Mouse (Mus musculus) ovary, postnatal 36 days (tissue): ENCODE measurements around the gene Ptar1.
A peak's percentile ranks its signal among the peaks of the same experiment; 100 is the strongest.
"Not testable (repeated sequence)": the region's sequence is repeated elsewhere in the genome, so short reads cannot be mapped to it uniquely, and the experiment has no call there.

ENCODE experiments used
- DNase-seq: peaks from one replicate; pipeline ENCODE4 v3.0.0; 2022; ENCODE audit warnings: low spot score, mixed read lengths

Gene Ptar1

GRCm38 (mm10) chr19:23687296-23688021 is at the start of gene Ptar1:
TSS of gene Ptar1 (plus strand) at chr19:23687429.
- DNase-seq, result peak; percentile 94

- no peak for DNase-seq
These were observed 43.4 kb upstream of the Ptar1 start for GRCm38 (mm10) chr19:23643819-23644218.

- DNase-seq, result no peak
These were observed 41.9 kb upstream of the Ptar1 start for GRCm38 (mm10) chr19:23645347-23645746.

- no peak for DNase-seq
These were observed 39.9 kb upstream of the Ptar1 start for GRCm38 (mm10) chr19:23647308-23647707.

GRCm38 (mm10) chr19:23652644-23653043 is 34.6 kb upstream of the Ptar1 start, which contains the start of gene 1700028P14Rik:
TSS of gene 1700028P14Rik (minus strand) at chr19:23652812.
- peak; percentile 71 for DNase-seq

GRCm38 (mm10) chr19:23653154-23653553 is 34.1 kb upstream of the Ptar1 start:
- DNase-seq, result no peak

GRCm38 (mm10) chr19:23657261-23657932 is 29.8 kb upstream of the Ptar1 start:
- DNase-seq, result no peak

- no peak for DNase-seq
These were observed 28.9 kb upstream of the Ptar1 start for GRCm38 (mm10) chr19:23658350-23658749.

GRCm38 (mm10) chr19:23664083-23664482 is 23.1 kb upstream of the Ptar1 start:
- no peak for DNase-seq

- no peak for DNase-seq
These were observed 19.0 kb upstream of the Ptar1 start for GRCm38 (mm10) chr19:23668142-23668655.

- DNase-seq, result no peak
These were observed 14.2 kb upstream of the Ptar1 start for GRCm38 (mm10) chr19:23673021-23673420.

- not testable (repeated sequence) for DNase-seq
These were observed 11.6 kb upstream of the Ptar1 start for GRCm38 (mm10) chr19:23675656-23676055.

GRCm38 (mm10) chr19:23686962-23687295 is 300 bp upstream of the Ptar1 start:
- no peak for DNase-seq

- DNase-seq, result no peak
These were observed 1.3 kb downstream of the Ptar1 start for GRCm38 (mm10) chr19:23688421-23688946.

- DNase-seq, result no peak
These were observed 7.1 kb downstream of the Ptar1 start for GRCm38 (mm10) chr19:23694344-23694743.

GRCm38 (mm10) chr19:23697861-23698260 is 10.6 kb downstream of the Ptar1 start:
- DNase-seq, result no peak

GRCm38 (mm10) chr19:23698366-23698765 is 11.1 kb downstream of the Ptar1 start:
- DNase-seq, result no peak

GRCm38 (mm10) chr19:23699131-23699530 is 11.9 kb downstream of the Ptar1 start:
- DNase-seq, result no peak

GRCm38 (mm10) chr19:23702896-23703295 is 15.7 kb downstream of the Ptar1 start:
- DNase-seq, result no peak

GRCm38 (mm10) chr19:23705383-23705782 is 18.2 kb downstream of the Ptar1 start:
- no peak for DNase-seq

- DNase-seq, result no peak
These were observed 59.3 kb downstream of the Ptar1 start for GRCm38 (mm10) chr19:23746506-23746905.

GRCm38 (mm10) chr19:23757011-23757410 is 69.8 kb downstream of the Ptar1 start:
- no peak for DNase-seq

- DNase-seq, result peak; percentile 92
These were observed 70.8 kb downstream of the Ptar1 start for GRCm38 (mm10) chr19:23757961-23758553.
